Comparison of ENCODE assay signal across 12 mouse cellular contexts in the genomic region with DNA sequence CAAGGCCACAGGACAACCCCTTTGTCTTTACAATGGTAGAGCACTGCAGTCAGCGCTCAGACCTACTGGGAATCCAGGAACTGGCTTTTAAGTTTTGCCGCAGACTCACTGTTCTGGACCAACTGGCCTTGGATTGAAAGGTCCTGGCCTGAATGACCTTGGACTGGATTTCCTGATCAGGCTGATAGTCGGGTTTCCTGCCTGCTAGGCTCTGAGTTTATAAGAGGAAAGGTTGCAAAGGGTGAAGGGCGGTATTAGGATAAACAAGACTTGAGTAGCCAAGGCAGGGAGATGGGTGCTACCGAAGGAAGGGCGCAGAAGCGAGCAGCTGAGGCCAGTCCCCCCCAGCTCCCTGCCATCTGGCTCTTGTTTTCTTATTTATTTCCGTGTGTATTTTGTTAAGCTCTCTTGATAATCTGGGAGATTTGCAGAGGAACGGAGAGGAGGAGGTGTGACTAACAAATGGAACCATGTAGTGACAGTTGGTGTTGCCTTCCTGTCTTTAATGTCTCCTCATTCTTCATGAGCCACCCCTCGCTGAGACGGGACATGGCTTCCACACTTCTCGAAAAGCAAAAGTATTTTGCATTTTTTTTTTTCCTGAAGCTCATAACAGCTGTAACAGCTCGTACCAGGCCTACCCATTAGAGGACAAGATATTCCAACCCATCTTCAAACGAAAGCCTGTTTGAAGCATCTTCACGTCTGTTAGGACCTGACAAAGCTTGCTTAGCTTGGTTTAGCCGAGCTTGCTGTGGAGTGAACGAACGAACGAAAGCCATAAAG.
DNase-seq lines count a peak whose midpoint lies in the region; ATAC-seq lines count a peak whose summit lies in the region.
"Had no signal": no experiment of that assay in that cellular context is flagged by ENCODE, and none has a peak within 500 bp of the region (broad histone marks: within the 10 kb centered on the region; RNA-seq: fewer than 3 reads in every experiment).

No protein-coding gene starts in this region.

- H3K27me3 ChIP-seq in liver, embryonic 13.5 days: no peaks in the 10 kb centered on the region
- no peaks in the 10 kb centered on the region for H3K27me3 ChIP-seq in forebrain, embryonic 12.5 days
- no peaks in the 10 kb centered on the region for H3K27me3 ChIP-seq in midbrain, embryonic 13.5 days
- H3K27me3 ChIP-seq: neural tube, embryonic 15.5 days; Patski had no signal

- WGBS in liver, embryonic 13.5 days (ENCODE audit: insufficient replicate concordance): 28% methylated on average over 19 of the region's 19 CpGs
- WGBS in forebrain, embryonic 12.5 days: 84% methylated on average over 19 of the region's 19 CpGs
- 79% methylated on average over 19 of the region's 19 CpGs for WGBS in midbrain, embryonic 13.5 days

- no peaks in the 10 kb centered on the region for H3K9me3 ChIP-seq in liver, embryonic 13.5 days (replicated peaks)
- H3K9me3 ChIP-seq in forebrain, embryonic 12.5 days: no peaks in the 10 kb centered on the region
- no peaks in the 10 kb centered on the region for H3K9me3 ChIP-seq in midbrain, embryonic 13.5 days
- H3K9me3 ChIP-seq: neural tube, embryonic 15.5 days had no signal

- peak; percentile 40 for DNase-seq in retina, postnatal 1 day
- no peak for DNase-seq in retina, embryonic 14.5 days (ENCODE audit: low spot score)
- DNase-seq in embryo, embryonic 10.5 days (ENCODE audit: low spot score): peak; percentile 52
- no peak for DNase-seq in liver, embryonic 13.5 days
- peak; percentile 36 for DNase-seq in retina, postnatal 7 days (ENCODE audit: low read depth, low spot score)
- DNase-seq in right cerebral cortex, adult 2 months (ENCODE audit: low spot score in 2 of 2): no peak
- DNase-seq: cerebellum, postnatal 10 days had no signal

- H3K36me3 ChIP-seq in liver, embryonic 13.5 days: no peaks in the 10 kb centered on the region
- H3K36me3 ChIP-seq in forebrain, embryonic 12.5 days (replicated peaks): no peaks in the 10 kb centered on the region
- no peaks in the 10 kb centered on the region for H3K36me3 ChIP-seq in midbrain, embryonic 13.5 days
- H3K36me3 ChIP-seq: neural tube, embryonic 15.5 days had no signal

- no peak overlapping the region for H3K27ac ChIP-seq in liver, embryonic 13.5 days
- H3K27ac ChIP-seq in forebrain, embryonic 12.5 days: no peak overlapping the region
- H3K27ac ChIP-seq in midbrain, embryonic 13.5 days: no peak overlapping the region
- H3K27ac ChIP-seq: liver, embryonic 14.5 days; neural tube, embryonic 15.5 days had no signal

- 0 out of 2 replicates have a peak overlapping the region, but pooled peaks have one; percentile 2 for H3K4me2 ChIP-seq in liver, embryonic 13.5 days
- H3K4me2 ChIP-seq in forebrain, embryonic 12.5 days: no peak overlapping the region
- no peak overlapping the region for H3K4me2 ChIP-seq in midbrain, embryonic 13.5 days (replicated peaks)
- H3K4me2 ChIP-seq: neural tube, embryonic 15.5 days had no signal

- peaks cover 13% of the 10 kb centered on the region; the same call in 1 of the 2 replicates for H3K4me1 ChIP-seq in liver, embryonic 13.5 days (replicated peaks)
- no peaks in the 10 kb centered on the region for H3K4me1 ChIP-seq in forebrain, embryonic 12.5 days
- no peaks in the 10 kb centered on the region for H3K4me1 ChIP-seq in midbrain, embryonic 13.5 days (replicated peaks)
- H3K4me1 ChIP-seq: neural tube, embryonic 15.5 days had no signal

- H3K9ac ChIP-seq in liver, embryonic 13.5 days: no peak overlapping the region
- no peak overlapping the region for H3K9ac ChIP-seq in forebrain, embryonic 12.5 days
- no peak overlapping the region for H3K9ac ChIP-seq in midbrain, embryonic 13.5 days (replicated peaks)
- H3K9ac ChIP-seq: liver, embryonic 14.5 days; neural tube, embryonic 15.5 days had no signal

- H3K4me3 ChIP-seq in liver, embryonic 13.5 days (replicated peaks): no peak overlapping the region
- H3K4me3 ChIP-seq in forebrain, embryonic 12.5 days (replicated peaks): no peak overlapping the region
- no peak overlapping the region for H3K4me3 ChIP-seq in midbrain, embryonic 13.5 days (replicated peaks)
- H3K4me3 ChIP-seq: neural tube, embryonic 15.5 days had no signal

- no peak for ATAC-seq in liver, embryonic 13.5 days (ENCODE audit: low read depth)
- ATAC-seq in forebrain, embryonic 12.5 days (ENCODE audit: low FRiP score): no peak
- ATAC-seq in midbrain, embryonic 13.5 days: no peak
- ATAC-seq: Patski had no signal

Comparison
In these comparisons a context has a peak if more than half of its experiments do, and no peak if none do; other contexts are left out.
1. DNase-seq: peak in retina, postnatal 1 day (single experiment), embryo, embryonic 10.5 days (single experiment) and retina, postnatal 7 days (single experiment); none in retina, embryonic 14.5 days (single experiment), liver, embryonic 13.5 days (single experiment) and right cerebral cortex, adult 2 months (0 of 2).